Mouse (Mus musculus) G1E (cell line): Measurements from ENCODE around the gene Stk25. TPM values are rescaled to one million over a fixed set of nuclear protein-coding genes. Genes with fewer than 3 reads are reported as not detected.

Experiments
- ATAC-seq: 2 replicates; pipeline ENCODE4 v1.8.0; 2016; ENCODE audit warnings: mild to moderate bottlenecking; ENCODE audit not compliant: insufficient number of reproducible peaks, poor library complexity, low FRiP score, severe bottlenecking; ENCODE audit errors: extremely low read depth
- DNase-seq: peaks from one replicate; pipeline ENCODE4 v3.0.0; 2012; ENCODE audit warnings: low spot score
- H3K27me3 ChIP-seq: 2 replicates; pipeline ENCODE4 v1.6.1; 2012; ENCODE audit warnings: mild to moderate bottlenecking, low read length, inconsistent platforms; ENCODE audit not compliant: insufficient read depth
- H3K36me3 ChIP-seq: replicated peaks from 2 replicates; pipeline ENCODE3; 2012; ENCODE audit warnings: mild to moderate bottlenecking, inconsistent platforms
- H3K4me1 ChIP-seq: 2 replicates; pipeline ENCODE4 v1.6.1; 2012; ENCODE audit warnings: low read depth, low read length, inconsistent platforms, mixed read lengths; ENCODE audit not compliant: insufficient read depth
- H3K4me3 ChIP-seq: 2 replicates; pipeline ENCODE4 v1.5.1; 2012; ENCODE audit warnings: low read depth, mild to moderate bottlenecking, inconsistent platforms, low read length, moderate library complexity, mixed read lengths
- H3K9me3 ChIP-seq: replicated peaks from 2 replicates; pipeline ENCODE4 v1.6.1; 2012; ENCODE audit warnings: inconsistent platforms
- CTCF ChIP-seq: IDR thresholded peaks from 2 replicates; pipeline ENCODE4 v1.5.1; 2012; ENCODE audit warnings: low read depth, low read length, inconsistent platforms, mixed read lengths
- GATA1 ChIP-seq: IDR thresholded peaks from 2 replicates; pipeline ENCODE4 v1.6.1; 2012; ENCODE audit warnings: borderline replicate concordance, low read length, inconsistent platforms, mixed read lengths
- GATA2 ChIP-seq: IDR thresholded peaks from 2 replicates; pipeline ENCODE4 v1.6.1; 2012; ENCODE audit warnings: low read depth, low read length, inconsistent platforms, borderline replicate concordance
- POLR2AphosphoS5 ChIP-seq: IDR thresholded peaks from 2 replicates; pipeline ENCODE4 v1.6.1; 2012; ENCODE audit warnings: low read depth, low read length, inconsistent platforms; ENCODE audit not compliant: insufficient replicate concordance
- TAL1 ChIP-seq: conservative IDR thresholded peaks from 2 replicates; pipeline ENCODE4 v1.6.1; 2012; ENCODE audit warnings: low read depth, low read length, inconsistent platforms, mixed read lengths
- polyA plus RNA-seq: library from polyadenylated mRNA; stranded (reverse); fragments of >175 nt; gene quantifications from 2 replicates; pipeline ENCODE4 v1.2.3, GENCODE M21; 2012
- total RNA-seq, 2 experiments: library from RNA; stranded (forward) in 1 of 2; stranded (reverse) in 1 of 2; fragments of 200-1000 nt in 1 of 2; fragments of >200 nt in 1 of 2; fragmentation: Nextera tagmentation in 1 of 2; gene quantifications; 2 replicates each; pipeline ENCODE4 v1.2.3; 2014 to 2017

Gene Stk25
- total and polyA plus RNA-seq, 3 experiments = 23.4 to 116 (median 64.8) TPM

DNA sequence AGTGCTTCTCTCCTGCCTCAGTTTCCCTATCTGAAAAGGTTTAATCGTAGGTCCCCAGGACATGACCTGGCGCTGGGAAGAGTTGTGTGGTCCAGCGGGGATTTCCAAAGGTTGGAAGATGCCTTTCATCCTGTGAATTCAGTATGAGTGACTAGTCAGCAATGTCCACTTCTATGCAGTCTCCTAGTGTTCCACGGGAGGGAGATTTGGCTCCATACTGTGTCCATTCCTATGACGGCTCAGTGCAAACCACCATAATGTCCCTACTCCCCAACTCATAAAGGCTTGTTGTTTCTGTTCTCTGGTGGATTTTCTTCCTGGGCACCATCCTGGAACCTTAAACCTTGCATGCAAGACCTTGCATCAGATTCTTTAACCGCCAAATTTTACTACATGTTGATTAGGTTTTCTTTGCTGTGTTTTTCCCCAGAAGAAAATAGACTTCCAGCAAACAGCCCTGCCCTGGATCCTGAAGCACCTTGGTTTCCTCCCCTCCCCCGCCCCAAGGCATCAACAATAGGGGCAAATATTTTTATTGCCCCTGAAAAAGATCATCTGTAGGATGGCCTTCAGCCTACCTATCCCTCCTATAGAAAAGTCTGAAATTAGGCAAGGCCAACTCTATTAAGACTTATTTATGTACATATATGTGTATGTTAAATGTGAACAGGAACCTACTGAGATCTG is 22.1 kb downstream of the Stk25 start:
- peaks cover 33% of the 10 kb centered on the region for H3K4me1 ChIP-seq
- H3K27me3 ChIP-seq = peaks cover 5% of the 10 kb centered on the region; the same call in 1 of the 2 replicates
- no peak for ATAC-seq
- H3K4me3 ChIP-seq = peak overlapping the region; percentile 91; the same call in 1 of the 2 replicates
- DNase-seq = no peak
- no peaks in the 10 kb centered on the region for H3K9me3 ChIP-seq
- peaks cover 20% of the 10 kb centered on the region for H3K36me3 ChIP-seq
- no peak for TF ChIP-seq POLR2AphosphoS5
- no peak for TF ChIP-seq CTCF
- no peak for TF ChIP-seq TAL1
- TF ChIP-seq GATA2 = no peak
- no peak for TF ChIP-seq GATA1

- TF ChIP-seq GATA1 (no peak), CTCF (no peak), POLR2AphosphoS5 (no peak), GATA2 (no peak), TAL1 (no peak)
- H3K36me3 ChIP-seq = peaks cover 26% of the 10 kb centered on the region
- peak; percentile 98 for ATAC-seq
These were observed 22.8 kb downstream of the Stk25 start for GRCm38 (mm10) chr1:93635580-93636192.

GRCm38 (mm10) chr1:93635091-93635579 is 23.3 kb downstream of the Stk25 start:
- no peak for TF ChIP-seq CTCF
- TF ChIP-seq POLR2AphosphoS5 = no peak
- TF ChIP-seq GATA2 = no peak
- TF ChIP-seq TAL1 = no peak
- no peak for TF ChIP-seq GATA1
- 0 out of 2 replicates have a peak, but pooled peaks have one; percentile 2 for ATAC-seq
- peaks cover 42% of the 10 kb centered on the region for H3K4me1 ChIP-seq
- DNase-seq = peak; percentile 56
- no peaks in the 10 kb centered on the region for H3K9me3 ChIP-seq
- H3K36me3 ChIP-seq = peaks cover 32% of the 10 kb centered on the region
- H3K4me3 ChIP-seq = peak overlapping the region; percentile 91
- no peaks in the 10 kb centered on the region for H3K27me3 ChIP-seq

More at GRCm38 (mm10) chr1:93635580-93636192, 22.8 kb downstream of the Stk25 start:
- peak overlapping the region; percentile 91 for H3K4me3 ChIP-seq
- peak; percentile 96 for DNase-seq
- peaks cover 39% of the 10 kb centered on the region for H3K4me1 ChIP-seq
- no peaks in the 10 kb centered on the region for H3K9me3 ChIP-seq
- H3K27me3 ChIP-seq = peaks cover 2% of the 10 kb centered on the region; the same call in 1 of the 2 replicates

- TF ChIP-seq GATA1 = no peak
- ATAC-seq (no peak), DNase-seq (peak; percentile 36)
- peak overlapping the region; percentile 91 for H3K4me3 ChIP-seq
- H3K36me3 ChIP-seq = peaks cover 36% of the 10 kb centered on the region
- H3K27me3 ChIP-seq = no peaks in the 10 kb centered on the region
- no peaks in the 10 kb centered on the region for H3K9me3 ChIP-seq
- peaks cover 42% of the 10 kb centered on the region for H3K4me1 ChIP-seq
These were observed 24.0 kb downstream of the Stk25 start for GRCm38 (mm10) chr1:93634481-93634891.

GRCm38 (mm10) chr1:93632723-93633122 is 25.7 kb downstream of the Stk25 start:
- peaks cover 53% of the 10 kb centered on the region for H3K36me3 ChIP-seq
- no peaks in the 10 kb centered on the region for H3K9me3 ChIP-seq
- DNase-seq (no peak), ATAC-seq (no peak)
- H3K4me3 ChIP-seq = no peak overlapping the region
- H3K4me1 ChIP-seq = peaks cover 42% of the 10 kb centered on the region
- H3K27me3 ChIP-seq = no peaks in the 10 kb centered on the region
- TF ChIP-seq GATA1 = no peak
- no peak for TF ChIP-seq TAL1
- no peak for TF ChIP-seq POLR2AphosphoS5
- no peak for TF ChIP-seq GATA2
- TF ChIP-seq CTCF = no peak

GRCm38 (mm10) chr1:93630796-93631195 is 27.7 kb downstream of the Stk25 start:
- DNase-seq = no peak
- Histone ChIP-seq H3K9me3 (no peaks in the 10 kb centered on the region), H3K4me3 (no peak overlapping the region), H3K27me3 (no peaks in the 10 kb centered on the region), H3K4me1 (peaks cover 35% of the 10 kb centered on the region), H3K36me3 (peaks cover 72% of the 10 kb centered on the region)
- no peak for ATAC-seq
- TF ChIP-seq GATA1 (no peak), GATA2 (no peak), CTCF (no peak), POLR2AphosphoS5 (no peak), TAL1 (no peak)
